Mouse (Mus musculus) left cerebral cortex, adult 9 months (tissue): ENCODE measurements around the gene Epb41.

Experiments
- DNase-seq, 2 experiments: peaks; one replicate each; pipeline ENCODE4 v3.0.0; 2022; ENCODE audit warnings: low spot score in 2 of 2

Epb41 gene

GRCm38 (mm10) chr4:132074933-132075769 is at the start of gene Epb41:
Gene Epb41, minus strand, starts transcription at chr4:132075321.
- peak; percentile 89 to 97 for DNase-seq

- no peak for DNase-seq
Observed at GRCm38 (mm10) chr4:132123166-132123565, 48.0 kb upstream of the Epb41 start.

- no peak for DNase-seq
Observed at GRCm38 (mm10) chr4:132121674-132122073, 46.6 kb upstream of the Epb41 start.

- DNase-seq: peak; percentile 38 to 48
Observed at GRCm38 (mm10) chr4:132119566-132119965, 44.4 kb upstream of the Epb41 start.

- no peak for DNase-seq
Observed at GRCm38 (mm10) chr4:132116315-132116714, 41.2 kb upstream of the Epb41 start.

GRCm38 (mm10) chr4:132113411-132114095 is 38.4 kb upstream of the Epb41 start:
- no peak for DNase-seq

GRCm38 (mm10) chr4:132111227-132111626 is 36.1 kb upstream of the Epb41 start:
- no peak for DNase-seq

- DNase-seq: no peak
Observed at GRCm38 (mm10) chr4:132108221-132108620, 33.1 kb upstream of the Epb41 start.

- DNase-seq: no peak
Observed at GRCm38 (mm10) chr4:132101152-132101551, 26.0 kb upstream of the Epb41 start.

- no peak for DNase-seq
Observed at GRCm38 (mm10) chr4:132099548-132099947, 24.4 kb upstream of the Epb41 start.

GRCm38 (mm10) chr4:132095043-132095442 is 19.9 kb upstream of the Epb41 start:
- no peak for DNase-seq

- DNase-seq: no peak
Observed at GRCm38 (mm10) chr4:132093928-132094327, 18.8 kb upstream of the Epb41 start.

- DNase-seq: no peak
Observed at GRCm38 (mm10) chr4:132093136-132093535, 18.0 kb upstream of the Epb41 start.

- DNase-seq: peak in 1 of 2 experiments; percentile 55
Observed at GRCm38 (mm10) chr4:132088921-132089320, 13.8 kb upstream of the Epb41 start.

- DNase-seq: no peak
Observed at GRCm38 (mm10) chr4:132085114-132085513, 10.0 kb upstream of the Epb41 start.

- no peak for DNase-seq
Observed at GRCm38 (mm10) chr4:132080492-132080983, 5.4 kb upstream of the Epb41 start.

- peak in 1 of 2 experiments; percentile 77 for DNase-seq
Observed at GRCm38 (mm10) chr4:132079555-132080275, 4.6 kb upstream of the Epb41 start.

GRCm38 (mm10) chr4:132078296-132078714 is 3.2 kb upstream of the Epb41 start:
- DNase-seq: no peak

- DNase-seq: no peak
Observed at GRCm38 (mm10) chr4:132077445-132077844, 2.3 kb upstream of the Epb41 start.

- DNase-seq: peak in 1 of 2 experiments; percentile 57
Observed at GRCm38 (mm10) chr4:132076480-132077405, 1.6 kb upstream of the Epb41 start.

GRCm38 (mm10) chr4:132075796-132076195 is 675 bp upstream of the Epb41 start:
- no peak for DNase-seq
